Mouse (Mus musculus): ENCODE measurements around the gene F3. TPM values are rescaled to one million over a fixed set of nuclear protein-coding genes. Genes with fewer than 3 reads are reported as not detected.

Gene F3
- total and polyA plus RNA-seq, 3 experiments: not detected

DNA sequence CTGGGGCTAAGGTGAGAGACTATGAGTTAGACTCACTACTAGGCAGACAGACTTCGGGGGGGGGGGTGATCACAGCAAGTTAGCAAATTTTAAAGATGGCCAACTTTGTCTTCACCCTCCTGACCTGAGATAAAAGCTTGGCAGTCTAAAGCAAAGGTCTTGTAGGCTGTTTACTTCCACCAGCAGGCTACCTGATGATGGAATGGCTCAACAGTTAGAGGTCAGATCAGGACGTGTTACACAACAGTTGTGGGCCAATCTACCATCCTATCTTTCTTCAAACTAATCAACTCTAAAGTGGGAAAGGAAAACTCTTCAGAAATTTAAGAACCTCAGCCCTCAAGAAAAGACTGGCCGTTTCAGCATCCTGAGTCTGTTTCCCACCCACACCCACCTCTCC is 43.1 kb upstream of the F3 start:
- H3K9me3 ChIP-seq (replicated peaks; ENCODE audit: insufficient read depth, low read length): no peaks in the 10 kb centered on the region
- H3K27me3 ChIP-seq (ENCODE audit: control insufficient read depth in 1 of 2, insufficient read depth in 2 of 2, low read length in 2 of 2): no peaks in the 10 kb centered on the region; a peak in 1 of 4 replicates
- no peak for DNase-seq (ENCODE audit: low read depth, low spot score)
- H3K4me1 ChIP-seq (ENCODE audit: control insufficient read depth in 1 of 2, insufficient read depth in 2 of 2, low read length in 2 of 2): no peaks in the 10 kb centered on the region
- no peak overlapping the region for H3K4me3 ChIP-seq (ENCODE audit: control insufficient read depth in 1 of 2, insufficient read depth in 1 of 2, low read depth in 2 of 2, low read length in 2 of 2)
- H3K27ac ChIP-seq (ENCODE audit: control insufficient read depth, low read depth, low read length): no peak overlapping the region
- no peaks in the 10 kb centered on the region for H3K79me2 ChIP-seq (ENCODE audit: control insufficient read depth, insufficient read depth, low read length, poor library complexity)
- H3K9ac ChIP-seq (ENCODE audit: control insufficient read depth, low read depth, low read length, poor library complexity, severe bottlenecking): no peak overlapping the region
- H3K36me3 ChIP-seq (ENCODE audit: control insufficient read depth in 1 of 2, insufficient read depth in 2 of 2, low read length in 2 of 2): no peaks in the 10 kb centered on the region; a peak in 1 of 4 replicates
- TF ChIP-seq TCF12 (IDR thresholded peaks at IDR 0.05; ENCODE audit: low read depth, low read length) (no peak), ELF1 (IDR thresholded peaks at IDR 0.05; ENCODE audit: low read depth, low read length) (no peak), BHLHE40 (IDR thresholded peaks at IDR 0.05; ENCODE audit: borderline replicate concordance, low read depth, low read length) (no peak), NELFE (IDR thresholded peaks at IDR 0.05; ENCODE audit: low read depth, low read length) (no peak), MAZ (IDR thresholded peaks at IDR 0.05; ENCODE audit: low read depth, low read length) (no peak), EP300 (IDR thresholded peaks at IDR 0.05; ENCODE audit: low read depth in 1 of 2, low read length in 2 of 2) (no peak), JUND (IDR thresholded peaks at IDR 0.05; ENCODE audit: low read depth, low read length) (no peak), MAFK (IDR thresholded peaks at IDR 0.05; ENCODE audit: borderline replicate concordance, low read depth, low read length) (no peak), ZMIZ1 (IDR thresholded peaks at IDR 0.05; ENCODE audit: low read depth, low read length) (no peak), CTCF (IDR thresholded peaks at IDR 0.05 in 2 of 3, conservative IDR thresholded peaks at IDR 0.05 in 1 of 3; ENCODE audit: control insufficient read depth in 1 of 3, insufficient read depth in 1 of 3, low read depth in 2 of 3, low read length in 3 of 3, poor library complexity in 1 of 3, severe bottlenecking in 1 of 3) (no peak), MXI1 (IDR thresholded peaks at IDR 0.05; ENCODE audit: low read depth, low read length) (no peak), TAL1 (IDR thresholded peaks at IDR 0.05; ENCODE audit: low read length) (no peak), E2F4 (IDR thresholded peaks at IDR 0.05; ENCODE audit: borderline replicate concordance, low read depth, low read length) (no peak), UBTF (IDR thresholded peaks at IDR 0.05; ENCODE audit: borderline replicate concordance, insufficient read depth, low read depth, low read length) (no peak), MYC (IDR thresholded peaks at IDR 0.05; ENCODE audit: low read depth, low read length) (no peak), NRF1 (IDR thresholded peaks at IDR 0.05; ENCODE audit: insufficient read depth, low read depth, low read length, poor library complexity, severe bottlenecking) (no peak)

DNA sequence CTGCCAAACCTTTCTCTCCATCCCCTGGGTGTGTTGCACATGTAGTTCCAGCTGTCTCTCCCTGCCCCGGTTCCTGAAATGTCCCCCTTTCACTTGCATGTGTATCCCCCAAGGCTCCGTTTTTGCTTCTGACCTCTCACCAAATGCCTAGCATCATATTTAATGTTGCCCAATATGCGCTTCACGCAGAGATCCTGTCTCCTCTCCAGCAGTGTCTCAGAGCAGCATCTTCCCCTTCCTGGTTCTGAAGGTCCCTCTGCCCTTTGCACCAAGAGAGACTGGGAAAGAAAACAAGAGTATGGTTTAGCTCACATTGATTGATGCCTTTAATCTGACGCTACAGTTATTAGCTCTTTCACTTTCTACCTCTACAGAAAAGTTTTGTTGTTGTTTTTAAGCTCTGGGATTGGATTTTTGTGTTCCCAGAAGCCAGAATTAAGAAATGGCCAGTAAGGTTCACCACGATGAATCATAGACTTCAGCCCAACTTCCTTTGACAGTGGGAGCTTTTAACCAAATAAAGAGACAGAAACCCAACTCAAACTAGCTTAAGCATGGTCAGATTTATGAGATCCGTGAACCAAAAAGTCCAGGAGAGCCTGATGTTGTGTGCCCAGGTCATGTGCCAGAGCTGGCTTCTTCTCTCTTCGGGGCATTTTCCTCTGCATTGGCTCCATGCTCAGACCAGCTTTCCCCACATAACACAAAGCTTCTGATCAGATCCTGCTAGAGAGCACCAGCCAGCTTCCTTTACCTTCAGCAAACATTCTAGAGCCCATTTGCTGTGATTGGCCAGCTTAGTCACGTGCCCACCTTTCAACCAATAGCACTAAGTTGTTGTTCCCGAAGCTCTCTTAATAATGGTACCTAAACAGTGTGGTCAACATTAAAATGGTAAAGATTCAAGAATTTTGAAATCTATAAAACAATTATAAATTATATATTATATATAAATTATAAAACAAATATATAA is 40.6 kb upstream of the F3 start:
- Histone ChIP-seq H3K27me3 (ENCODE audit: control insufficient read depth in 1 of 2, insufficient read depth in 2 of 2, low read length in 2 of 2) (no peaks in the 10 kb centered on the region), H3K9me3 (replicated peaks; ENCODE audit: insufficient read depth, low read length) (no peaks in the 10 kb centered on the region), H3K4me1 (ENCODE audit: control insufficient read depth in 1 of 2, insufficient read depth in 2 of 2, low read length in 2 of 2) (peaks cover 0 to 7% of the 10 kb centered on the region in 2 experiments; a peak in 1 of 4 replicates), H3K27ac (ENCODE audit: control insufficient read depth, low read depth, low read length) (no peak overlapping the region), H3K79me2 (ENCODE audit: control insufficient read depth, insufficient read depth, low read length, poor library complexity) (no peaks in the 10 kb centered on the region), H3K9ac (ENCODE audit: control insufficient read depth, low read depth, low read length, poor library complexity, severe bottlenecking) (no peak overlapping the region), H3K36me3 (ENCODE audit: control insufficient read depth in 1 of 2, insufficient read depth in 2 of 2, low read length in 2 of 2) (peaks cover 0 to 5% of the 10 kb centered on the region in 2 experiments; a peak in 2 of 4 replicates), H3K4me3 (ENCODE audit: control insufficient read depth in 1 of 2, insufficient read depth in 1 of 2, low read depth in 2 of 2, low read length in 2 of 2) (peak overlapping the region; percentile 17 to 36)
- no peak for TF ChIP-seq POLR2AphosphoS5 (IDR thresholded peaks at IDR 0.05; ENCODE audit: borderline replicate concordance, low read depth, low read length)
- TF ChIP-seq USF2 (IDR thresholded peaks at IDR 0.05; ENCODE audit: borderline replicate concordance in 1 of 2, insufficient read depth in 1 of 2, low read depth in 1 of 2, low read length in 2 of 2): peak in 1 of 2 experiments; percentile 69; a peak in 3 of 4 replicates
- TF ChIP-seq EP300 (IDR thresholded peaks at IDR 0.05; ENCODE audit: low read depth in 1 of 2, low read length in 2 of 2): no peak
- TF ChIP-seq ZMIZ1 (IDR thresholded peaks at IDR 0.05; ENCODE audit: low read depth, low read length): no peak
- TF ChIP-seq SMC3 (IDR thresholded peaks at IDR 0.05; ENCODE audit: low read depth, low read length): no peak
- TF ChIP-seq USF1 (IDR thresholded peaks at IDR 0.05; ENCODE audit: low read depth, low read length): peak; percentile 92
- no peak for TF ChIP-seq UBTF (IDR thresholded peaks at IDR 0.05; ENCODE audit: borderline replicate concordance, insufficient read depth, low read depth, low read length)
- no peak for TF ChIP-seq MXI1 (IDR thresholded peaks at IDR 0.05; ENCODE audit: low read depth, low read length)
- no peak for TF ChIP-seq JUND (IDR thresholded peaks at IDR 0.05; ENCODE audit: low read depth, low read length)
- TF ChIP-seq MAX (IDR thresholded peaks at IDR 0.05; ENCODE audit: low read length): peak; percentile 74
- TF ChIP-seq SIN3A (IDR thresholded peaks at IDR 0.05; ENCODE audit: low read length): no peak
- TF ChIP-seq TCF12 (IDR thresholded peaks at IDR 0.05; ENCODE audit: low read depth, low read length): no peak
- peak; percentile 29 for DNase-seq (ENCODE audit: low read depth, low spot score)

Measured in MEL (cell line).